Mouse (Mus musculus) myocyte (in vitro differentiated cells): ENCODE results near the gene Shisa2.

ENCODE experiments used
- CEBPB ChIP-seq: IDR thresholded peaks from 2 replicates; pipeline ENCODE4 v1.6.1; 2011; ENCODE audit warnings: mild to moderate bottlenecking, moderate library complexity; ENCODE audit not compliant: poor library complexity, insufficient read depth, severe bottlenecking
- E2F4 ChIP-seq: IDR thresholded peaks from one replicate; pipeline ENCODE4 v1.6.1; 2011; ENCODE audit warnings: mild to moderate bottlenecking, control low read depth, moderate library complexity; ENCODE audit not compliant: insufficient read depth
- MAX ChIP-seq: IDR thresholded peaks from one replicate; pipeline ENCODE4 v1.6.1; 2011; ENCODE audit warnings: low read depth, mild to moderate bottlenecking, control low read depth
- MYOD1 ChIP-seq, 3 experiments: IDR thresholded peaks; one replicate each; pipeline ENCODE4 v1.6.1; 2011; ENCODE audit warnings: control low read depth in 2 of 3, low read depth in 2 of 3, mild to moderate bottlenecking in 2 of 3, moderate library complexity in 1 of 3; ENCODE audit not compliant: insufficient read length in 2 of 3, control insufficient read depth in 1 of 3
- MYOG ChIP-seq, 3 experiments: IDR thresholded peaks; one replicate each; pipeline ENCODE4 v1.6.1; 2011; ENCODE audit warnings: control low read depth in 2 of 3, low read depth in 2 of 3, mild to moderate bottlenecking in 2 of 3; ENCODE audit not compliant: insufficient read length in 2 of 3, control insufficient read depth in 1 of 3, insufficient read depth in 1 of 3
- POLR2A ChIP-seq: IDR thresholded peaks from one replicate; pipeline ENCODE4 v1.6.1; 2011; ENCODE audit warnings: low read depth, mild to moderate bottlenecking, control low read depth, moderate library complexity; ENCODE audit not compliant: insufficient read length
- POLR2AphosphoS2 ChIP-seq: IDR thresholded peaks from one replicate; pipeline ENCODE4 v1.6.1; 2011; ENCODE audit warnings: low read depth, control low read depth; ENCODE audit not compliant: insufficient read length
- REST ChIP-seq: IDR thresholded peaks from one replicate; pipeline ENCODE4 v1.6.1; 2011; ENCODE audit warnings: mild to moderate bottlenecking, control low read depth, moderate library complexity; ENCODE audit not compliant: insufficient read depth, insufficient read length
- SRF ChIP-seq: IDR thresholded peaks from one replicate; pipeline ENCODE4 v1.6.1; 2011; ENCODE audit warnings: low read depth; ENCODE audit not compliant: control insufficient read depth, insufficient read length
- TCF12 ChIP-seq: IDR thresholded peaks from one replicate; pipeline ENCODE4 v1.6.1; 2011; ENCODE audit warnings: mild to moderate bottlenecking, control low read depth; ENCODE audit not compliant: poor library complexity, insufficient read depth, severe bottlenecking
- TCF3 ChIP-seq: IDR thresholded peaks from one replicate; pipeline ENCODE4 v1.6.1; 2011; ENCODE audit warnings: low read depth, control low read depth; ENCODE audit not compliant: insufficient read length
- USF1 ChIP-seq: IDR thresholded peaks from one replicate; pipeline ENCODE4 v1.6.1; 2011; ENCODE audit warnings: low read depth, mild to moderate bottlenecking, control low read depth, moderate library complexity

- no peak for TF ChIP-seq MYOG (IDR thresholded peaks at IDR 0.05; ENCODE audit: control insufficient read depth in 1 of 3, insufficient read depth in 1 of 3, insufficient read length in 2 of 3, low read depth in 2 of 3)
- no peak for TF ChIP-seq POLR2A
- TF ChIP-seq POLR2AphosphoS2, result no peak
- TF ChIP-seq MAX, result no peak
- no peak for TF ChIP-seq USF1
- TF ChIP-seq CEBPB, result no peak
- no peak for TF ChIP-seq SRF
- no peak for TF ChIP-seq REST
- TF ChIP-seq E2F4, result no peak
- TF ChIP-seq TCF3, result no peak
- TF ChIP-seq MYOD1 (IDR thresholded peaks at IDR 0.05; ENCODE audit: control insufficient read depth in 1 of 3, insufficient read length in 2 of 3, low read depth in 2 of 3), result no peak
- no peak for TF ChIP-seq TCF12
Observed at GRCm38 (mm10) chr14:59677598-59678003, 52.5 kb downstream of the Shisa2 start.
